Mouse (Mus musculus): ENCODE measurements around the gene Helz. TPM values are rescaled to one million over a fixed set of nuclear protein-coding genes. Genes with fewer than 3 reads are reported as not detected.

The Helz gene
- polyA plus RNA-seq, 1 experiment, result 17.1 TPM

GRCm38 (mm10) chr11:107631124-107631523 lies 83.4 kb downstream of the Helz start:
- TF ChIP-seq POLR2A (IDR thresholded peaks at IDR 0.05; ENCODE audit: extremely low read depth, insufficient read depth, low read length), result no peak
- no peak for TF ChIP-seq CTCF (IDR thresholded peaks at IDR 0.05; ENCODE audit: extremely low read depth, insufficient read depth, low read length)
- Histone ChIP-seq H3K4me3 (ENCODE audit: insufficient read depth, low read length) (no peak overlapping the region), H3K27ac (ENCODE audit: insufficient read depth, low read length) (no peak overlapping the region), H3K4me1 (ENCODE audit: control insufficient read depth, insufficient read depth, low read length) (no peaks in the 10 kb centered on the region)

- TF ChIP-seq CTCF (IDR thresholded peaks at IDR 0.05; ENCODE audit: extremely low read depth, insufficient read depth, low read length), result no peak
- no peak for TF ChIP-seq POLR2A (IDR thresholded peaks at IDR 0.05; ENCODE audit: extremely low read depth, insufficient read depth, low read length)
- Histone ChIP-seq H3K4me1 (ENCODE audit: control insufficient read depth, insufficient read depth, low read length) (no peaks in the 10 kb centered on the region), H3K4me3 (ENCODE audit: insufficient read depth, low read length) (no peak overlapping the region), H3K27ac (ENCODE audit: insufficient read depth, low read length) (no peak overlapping the region)
Measured at GRCm38 (mm10) chr11:107633563-107634146, 85.9 kb downstream of the Helz start.

GRCm38 (mm10) chr11:107638137-107638536 lies 90.4 kb downstream of the Helz start:
- TF ChIP-seq POLR2A (IDR thresholded peaks at IDR 0.05; ENCODE audit: extremely low read depth, insufficient read depth, low read length), result no peak
- no peak for TF ChIP-seq CTCF (IDR thresholded peaks at IDR 0.05; ENCODE audit: extremely low read depth, insufficient read depth, low read length)

GRCm38 (mm10) chr11:107639657-107640056 lies 91.9 kb downstream of the Helz start:
- TF ChIP-seq CTCF (IDR thresholded peaks at IDR 0.05; ENCODE audit: extremely low read depth, insufficient read depth, low read length) (no peak), POLR2A (IDR thresholded peaks at IDR 0.05; ENCODE audit: extremely low read depth, insufficient read depth, low read length) (no peak)

More at GRCm38 (mm10) chr11:107638137-107638536, 90.4 kb downstream of the Helz start:
- H3K4me1 ChIP-seq (ENCODE audit: control insufficient read depth, insufficient read depth, low read length), result no peaks in the 10 kb centered on the region
- H3K4me3 ChIP-seq (ENCODE audit: insufficient read depth, low read length), result no peak overlapping the region
- no peak overlapping the region for H3K27ac ChIP-seq (ENCODE audit: insufficient read depth, low read length)

GRCm38 (mm10) chr11:107644461-107644860 lies 96.7 kb downstream of the Helz start:
- TF ChIP-seq POLR2A (IDR thresholded peaks at IDR 0.05; ENCODE audit: extremely low read depth, insufficient read depth, low read length) (no peak), CTCF (IDR thresholded peaks at IDR 0.05; ENCODE audit: extremely low read depth, insufficient read depth, low read length) (no peak)
- Histone ChIP-seq H3K4me3 (ENCODE audit: insufficient read depth, low read length) (no peak overlapping the region), H3K27ac (ENCODE audit: insufficient read depth, low read length) (no peak overlapping the region), H3K4me1 (ENCODE audit: control insufficient read depth, insufficient read depth, low read length) (no peaks in the 10 kb centered on the region)

More at GRCm38 (mm10) chr11:107639657-107640056, 91.9 kb downstream of the Helz start:
- H3K4me3 ChIP-seq (ENCODE audit: insufficient read depth, low read length), result no peak overlapping the region
- no peaks in the 10 kb centered on the region for H3K4me1 ChIP-seq (ENCODE audit: control insufficient read depth, insufficient read depth, low read length)
- no peak overlapping the region for H3K27ac ChIP-seq (ENCODE audit: insufficient read depth, low read length)

GRCm38 (mm10) chr11:107647330-107647729 lies 99.6 kb downstream of the Helz start:
- no peak overlapping the region for H3K27ac ChIP-seq (ENCODE audit: insufficient read depth, low read length)
- TF ChIP-seq POLR2A (IDR thresholded peaks at IDR 0.05; ENCODE audit: extremely low read depth, insufficient read depth, low read length) (no peak), CTCF (IDR thresholded peaks at IDR 0.05; ENCODE audit: extremely low read depth, insufficient read depth, low read length) (no peak)
- no peaks in the 10 kb centered on the region; the same call in 1 of the 2 replicates for H3K4me1 ChIP-seq (ENCODE audit: control insufficient read depth, insufficient read depth, low read length)
- H3K4me3 ChIP-seq (ENCODE audit: insufficient read depth, low read length), result no peak overlapping the region

- H3K4me1 ChIP-seq (ENCODE audit: control insufficient read depth, insufficient read depth, low read length), result no peaks in the 10 kb centered on the region; the same call in 1 of the 2 replicates
- no peak overlapping the region for H3K27ac ChIP-seq (ENCODE audit: insufficient read depth, low read length)
- H3K4me3 ChIP-seq (ENCODE audit: insufficient read depth, low read length), result no peak overlapping the region
- no peak for TF ChIP-seq POLR2A (IDR thresholded peaks at IDR 0.05; ENCODE audit: extremely low read depth, insufficient read depth, low read length)
- no peak for TF ChIP-seq CTCF (IDR thresholded peaks at IDR 0.05; ENCODE audit: extremely low read depth, insufficient read depth, low read length)
Measured at GRCm38 (mm10) chr11:107648668-107649067, 100.9 kb downstream of the Helz start.

GRCm38 (mm10) chr11:107649458-107649857 lies 101.7 kb downstream of the Helz start:
- Histone ChIP-seq H3K27ac (ENCODE audit: insufficient read depth, low read length) (no peak overlapping the region), H3K4me3 (ENCODE audit: insufficient read depth, low read length) (no peak overlapping the region), H3K4me1 (ENCODE audit: control insufficient read depth, insufficient read depth, low read length) (no peaks in the 10 kb centered on the region; the same call in 1 of the 2 replicates)
- TF ChIP-seq CTCF (IDR thresholded peaks at IDR 0.05; ENCODE audit: extremely low read depth, insufficient read depth, low read length), result no peak
- TF ChIP-seq POLR2A (IDR thresholded peaks at IDR 0.05; ENCODE audit: extremely low read depth, insufficient read depth, low read length), result no peak

GRCm38 (mm10) chr11:107650422-107651051 lies 102.8 kb downstream of the Helz start:
- Histone ChIP-seq H3K4me3 (ENCODE audit: insufficient read depth, low read length) (no peak overlapping the region), H3K4me1 (ENCODE audit: control insufficient read depth, insufficient read depth, low read length) (peaks cover 4% of the 10 kb centered on the region), H3K27ac (ENCODE audit: insufficient read depth, low read length) (no peak overlapping the region)
- TF ChIP-seq CTCF (IDR thresholded peaks at IDR 0.05; ENCODE audit: extremely low read depth, insufficient read depth, low read length) (no peak), POLR2A (IDR thresholded peaks at IDR 0.05; ENCODE audit: extremely low read depth, insufficient read depth, low read length) (no peak)

- TF ChIP-seq POLR2A (IDR thresholded peaks at IDR 0.05; ENCODE audit: extremely low read depth, insufficient read depth, low read length) (no peak), CTCF (IDR thresholded peaks at IDR 0.05; ENCODE audit: extremely low read depth, insufficient read depth, low read length) (no peak)
- Histone ChIP-seq H3K4me3 (ENCODE audit: insufficient read depth, low read length) (no peak overlapping the region), H3K27ac (ENCODE audit: insufficient read depth, low read length) (no peak overlapping the region), H3K4me1 (ENCODE audit: control insufficient read depth, insufficient read depth, low read length) (peaks cover 4% of the 10 kb centered on the region)
Measured at GRCm38 (mm10) chr11:107651391-107651790, 103.7 kb downstream of the Helz start.

All from cortical plate, adult 2 months (tissue).